Mouse (Mus musculus) ES-Bruce4 (cell line): ENCODE measurements around the gene Ston2. TPM values are rescaled to one million over a fixed set of nuclear protein-coding genes. Genes with fewer than 3 reads are reported as not detected.

ENCODE experiments used
- H3K27ac ChIP-seq: 2 replicates; pipeline ENCODE4 v1.5.1; 2012; ENCODE audit warnings: low read length, inconsistent platforms; ENCODE audit not compliant: insufficient read depth
- H3K27me3 ChIP-seq: 2 replicates; pipeline ENCODE4 v1.6.1; 2012; ENCODE audit warnings: mild to moderate bottlenecking, low read length, inconsistent platforms; ENCODE audit not compliant: control insufficient read depth, poor library complexity, insufficient read depth, severe bottlenecking
- H3K36me3 ChIP-seq: 2 replicates; pipeline ENCODE4 v1.6.1; 2012; ENCODE audit warnings: inconsistent platforms, mild to moderate bottlenecking, low read length, moderate library complexity; ENCODE audit not compliant: control insufficient read depth, poor library complexity, insufficient read depth, severe bottlenecking
- H3K4me1 ChIP-seq: one replicate; pipeline ENCODE4 v1.8.1; 2011; ENCODE audit warnings: low read length; ENCODE audit not compliant: control insufficient read depth, insufficient read depth
- H3K4me3 ChIP-seq: 2 replicates; pipeline ENCODE4 v1.5.1; 2011; ENCODE audit warnings: low read depth, mild to moderate bottlenecking, low read length
- H3K9ac ChIP-seq: 2 replicates; pipeline ENCODE4 v1.6.1; 2012; ENCODE audit warnings: low read depth, mild to moderate bottlenecking, inconsistent platforms; ENCODE audit not compliant: poor library complexity, severe bottlenecking
- H3K9me3 ChIP-seq: replicated peaks from 2 replicates; pipeline ENCODE4 v1.6.1; 2012; ENCODE audit warnings: mild to moderate bottlenecking, low read length, inconsistent platforms; ENCODE audit not compliant: control insufficient read depth, poor library complexity, insufficient read depth, severe bottlenecking
- CTCF ChIP-seq: IDR thresholded peaks from one replicate; pipeline ENCODE4 v1.8.1; 2011; ENCODE audit warnings: low read depth, low read length
- EP300 ChIP-seq: IDR thresholded peaks from 2 replicates; pipeline ENCODE4 v1.6.1; 2011; ENCODE audit warnings: low read depth, low read length; ENCODE audit not compliant: insufficient read depth
- POLR2A ChIP-seq: IDR thresholded peaks from one replicate; pipeline ENCODE4 v1.8.1; 2011; ENCODE audit warnings: low read length; ENCODE audit not compliant: insufficient read depth
- polyA plus RNA-seq: library from polyadenylated mRNA; stranded (reverse); fragments of >200 nt; gene quantifications from 2 replicates; pipeline ENCODE4 v1.2.4, GENCODE M21; 2011; ENCODE audit warnings: low read depth; ENCODE audit not compliant: missing spikeins, insufficient read depth, insufficient read length

Gene Ston2
- polyA plus RNA-seq, 1 experiment, result 21.8 TPM

- Histone ChIP-seq H3K9me3 (no peaks in the 10 kb centered on the region), H3K27me3 (no peaks in the 10 kb centered on the region), H3K9ac (peak overlapping the region; percentile 45), H3K36me3 (no peaks in the 10 kb centered on the region; the same call in 1 of the 2 replicates), H3K27ac (peak overlapping the region; percentile 54), H3K4me3 (peak overlapping the region; percentile 32), H3K4me1 (peaks cover 3% of the 10 kb centered on the region)
- no peak for TF ChIP-seq CTCF
- no peak for TF ChIP-seq EP300
- TF ChIP-seq POLR2A, result no peak
These were observed 103.3 kb downstream of the Ston2 start for GRCm38 (mm10) chr12:91684840-91685415.

GRCm38 (mm10) chr12:91684101-91684839 is 103.9 kb downstream of the Ston2 start:
- Histone ChIP-seq H3K27me3 (no peaks in the 10 kb centered on the region), H3K9me3 (no peaks in the 10 kb centered on the region), H3K4me3 (peak overlapping the region; percentile 32), H3K9ac (peak overlapping the region; percentile 45), H3K36me3 (no peaks in the 10 kb centered on the region; the same call in 1 of the 2 replicates), H3K4me1 (peaks cover 3% of the 10 kb centered on the region), H3K27ac (peak overlapping the region; percentile 78)
- TF ChIP-seq EP300 (peak; percentile 94), CTCF (no peak), POLR2A (no peak)

- TF ChIP-seq EP300, result peak; percentile 87
- TF ChIP-seq CTCF, result no peak
- no peaks in the 10 kb centered on the region; the same call in 1 of the 2 replicates for H3K36me3 ChIP-seq
- peak overlapping the region; percentile 18; the same call in 1 of the 2 replicates for H3K9ac ChIP-seq
- peak overlapping the region; percentile 26; the same call in 1 of the 2 replicates for H3K4me3 ChIP-seq
- no peaks in the 10 kb centered on the region for H3K9me3 ChIP-seq
- peak overlapping the region; percentile 78 for H3K27ac ChIP-seq
- peaks cover 3% of the 10 kb centered on the region for H3K4me1 ChIP-seq
- no peaks in the 10 kb centered on the region for H3K27me3 ChIP-seq
These were observed 104.6 kb downstream of the Ston2 start for GRCm38 (mm10) chr12:91683549-91684100.

GRCm38 (mm10) chr12:91683096-91683495 is 105.1 kb downstream of the Ston2 start:
- peak overlapping the region; percentile 20; the same call in 1 of the 2 replicates for H3K4me3 ChIP-seq
- TF ChIP-seq EP300 (no peak), POLR2A (no peak), CTCF (no peak)
- no peaks in the 10 kb centered on the region; the same call in 1 of the 2 replicates for H3K36me3 ChIP-seq
- H3K27ac ChIP-seq, result peak overlapping the region; percentile 36; the same call in 1 of the 2 replicates
- no peak overlapping the region for H3K9ac ChIP-seq
- H3K4me1 ChIP-seq, result peaks cover 3% of the 10 kb centered on the region
- H3K9me3 ChIP-seq, result no peaks in the 10 kb centered on the region
- H3K27me3 ChIP-seq, result no peaks in the 10 kb centered on the region

GRCm38 (mm10) chr12:91679320-91680064 is 108.7 kb downstream of the Ston2 start:
- no peaks in the 10 kb centered on the region; the same call in 1 of the 2 replicates for H3K36me3 ChIP-seq
- H3K9me3 ChIP-seq, result no peaks in the 10 kb centered on the region
- H3K4me1 ChIP-seq, result peaks cover 2% of the 10 kb centered on the region
- H3K27me3 ChIP-seq, result no peaks in the 10 kb centered on the region
- H3K27ac ChIP-seq, result no peak overlapping the region
- TF ChIP-seq POLR2A (no peak), EP300 (no peak), CTCF (no peak)
- H3K4me3 ChIP-seq, result no peak overlapping the region
- no peak overlapping the region for H3K9ac ChIP-seq
